Mouse (Mus musculus) forebrain, embryonic 16.5 days (tissue): ENCODE results near the gene Homer2. TPM values are rescaled to one million over a fixed set of nuclear protein-coding genes. Genes with fewer than 3 reads are reported as not detected.

Source experiments
- ATAC-seq: fragments of 200-750 bp; cut with Nextera tagmentation; 2 replicates; pipeline ENCODE4 v1.8.0; 2017; ENCODE audit warnings: mild to moderate bottlenecking, moderate library complexity
- H3K27ac ChIP-seq: fragments of 300-500 bp; sonication (generic); 2 replicates; pipeline ENCODE4 v1.5.1; 2014; ENCODE audit warnings: low read length, control low read depth
- H3K27me3 ChIP-seq: fragments of 300-500 bp; sonication (generic); replicated peaks from 2 replicates; pipeline ENCODE4 v1.6.1; 2014; ENCODE audit warnings: low read length; ENCODE audit not compliant: control insufficient read depth, insufficient read depth
- H3K36me3 ChIP-seq: fragments of 300-500 bp; sonication (generic); 2 replicates; pipeline ENCODE4 v1.6.1; 2014; ENCODE audit not compliant: control insufficient read depth, insufficient read depth
- H3K4me1 ChIP-seq: fragments of 300-500 bp; sonication (generic); replicated peaks from 2 replicates; pipeline ENCODE4 v1.6.1; 2014; ENCODE audit warnings: low read length; ENCODE audit not compliant: control insufficient read depth, insufficient read depth
- H3K4me2 ChIP-seq: fragments of 300-500 bp; sonication (generic); 2 replicates; pipeline ENCODE4 v1.6.1; 2014; ENCODE audit warnings: mild to moderate bottlenecking, low read length, control low read depth
- H3K4me3 ChIP-seq: fragments of 300-500 bp; sonication (generic); replicated peaks from 2 replicates; pipeline ENCODE4 v1.5.1; 2014; ENCODE audit warnings: mild to moderate bottlenecking, low read length, control low read depth
- H3K9ac ChIP-seq: fragments of 300-500 bp; sonication (generic); replicated peaks from 2 replicates; pipeline ENCODE4 v1.6.1; 2014; ENCODE audit warnings: low read depth, low read length, control low read depth
- H3K9me3 ChIP-seq: fragments of 300-500 bp; sonication (generic); 2 replicates; pipeline ENCODE4 v1.6.1; 2016; ENCODE audit warnings: low read length; ENCODE audit not compliant: control insufficient read depth
- WGBS: fragments of 180-500 bp; shearing (Covaris S2); extraction: QIAGEN DNeasy Blood & Tissue Kit; methylation state at CpG from one replicate; pipeline ENCODE4 v1.1.7; 2014; 5-methylcytosine and 5-hydroxymethylcytosine counted together
- polyA plus RNA-seq: library from polyadenylated mRNA; unstranded; fragments of >200 nt; fragmentation: Nextera tagmentation; extraction: Ambion mirVana; gene quantifications from 2 replicates; pipeline ENCODE4 v1.2.1, GENCODE M21; 2015

Homer2 gene
- polyA plus RNA-seq, 1 experiment from 2014 or later, result 19.1 TPM

DNA sequence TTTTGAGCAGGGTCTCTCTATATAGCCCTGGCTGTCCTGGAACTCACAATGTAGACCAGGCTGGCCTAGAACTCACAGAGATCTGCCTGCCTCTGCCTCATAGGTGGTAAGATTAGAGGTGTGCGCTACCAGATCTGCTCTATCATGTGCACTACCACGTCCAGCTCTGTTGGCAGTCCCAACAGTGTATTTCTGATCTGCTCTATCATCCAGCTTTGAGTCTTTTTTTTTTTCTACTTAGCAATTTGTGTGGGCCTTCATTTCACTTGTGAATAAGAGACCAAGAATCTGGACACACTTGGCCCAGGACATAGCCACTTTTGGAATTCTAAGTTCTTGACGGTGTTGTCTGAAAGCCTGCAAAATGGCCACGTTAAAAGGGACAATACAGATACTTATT is 150.5 kb downstream of the Homer2 start:
- no peak overlapping the region for H3K4me2 ChIP-seq
- no peak overlapping the region for H3K4me3 ChIP-seq
- H3K9ac ChIP-seq, result no peak overlapping the region
- H3K27ac ChIP-seq, result no peak overlapping the region
- no peak for ATAC-seq
- peaks cover 6% of the 10 kb centered on the region for H3K4me1 ChIP-seq
- no peaks in the 10 kb centered on the region for H3K36me3 ChIP-seq
- no peaks in the 10 kb centered on the region for H3K27me3 ChIP-seq
- WGBS, result 82% methylated on average over 4 of the region's 4 CpGs
- H3K9me3 ChIP-seq, result no peaks in the 10 kb centered on the region

DNA sequence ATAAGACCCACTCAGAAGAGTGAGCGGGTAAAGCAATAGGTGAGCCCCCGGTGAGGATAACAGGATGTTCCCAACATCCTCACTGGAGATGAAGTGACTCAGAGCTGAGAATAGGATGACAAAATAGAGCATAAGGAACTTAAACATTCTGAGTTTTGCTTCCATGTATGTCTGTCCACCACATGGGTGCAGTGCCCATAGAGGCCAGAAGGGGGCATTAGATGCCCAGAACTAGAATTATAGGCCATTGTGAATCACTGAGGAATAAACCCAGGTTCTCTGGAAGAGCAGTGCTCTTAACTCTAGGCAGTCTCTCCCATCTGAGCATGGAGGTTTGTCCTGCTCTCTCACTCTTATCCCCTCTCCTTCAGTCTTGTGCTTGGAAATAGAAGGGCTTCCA is 153.0 kb downstream of the Homer2 start:
- WGBS, result 86% methylated on average over 2 of the region's 2 CpGs
- H3K4me1 ChIP-seq, result no peaks in the 10 kb centered on the region
- H3K4me2 ChIP-seq, result no peak overlapping the region
- H3K4me3 ChIP-seq, result no peak overlapping the region
- no peaks in the 10 kb centered on the region for H3K36me3 ChIP-seq
- H3K27me3 ChIP-seq, result no peaks in the 10 kb centered on the region
- ATAC-seq, result no peak
- no peaks in the 10 kb centered on the region for H3K9me3 ChIP-seq
- H3K9ac ChIP-seq, result no peak overlapping the region
- H3K27ac ChIP-seq, result no peak overlapping the region

DNA sequence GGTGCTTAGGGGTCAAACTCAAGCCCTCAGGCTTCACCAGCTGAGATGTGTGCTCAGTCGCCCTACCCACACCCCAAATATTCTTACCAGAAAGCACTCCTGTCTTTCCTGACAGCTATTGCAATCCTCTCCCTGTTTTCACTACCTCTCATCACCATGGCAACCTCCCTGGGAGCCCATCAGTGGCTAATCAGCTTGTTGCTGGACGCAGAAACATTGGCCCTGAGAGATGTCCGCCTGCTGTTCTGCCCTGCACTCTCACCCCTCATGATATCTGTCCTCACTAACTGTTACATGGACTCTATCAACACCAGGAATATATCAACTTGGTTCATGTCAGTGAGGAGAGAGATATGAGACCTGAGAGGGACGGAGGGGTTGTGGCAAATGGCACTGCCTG is 153.7 kb downstream of the Homer2 start:
- no peaks in the 10 kb centered on the region for H3K4me1 ChIP-seq
- H3K27ac ChIP-seq, result no peak overlapping the region
- H3K4me2 ChIP-seq, result no peak overlapping the region
- H3K9me3 ChIP-seq, result no peaks in the 10 kb centered on the region
- H3K4me3 ChIP-seq, result no peak overlapping the region
- no peaks in the 10 kb centered on the region for H3K27me3 ChIP-seq
- WGBS, result 49% methylated on average over 4 of the region's 4 CpGs
- no peak for ATAC-seq
- no peak overlapping the region for H3K9ac ChIP-seq
- no peaks in the 10 kb centered on the region for H3K36me3 ChIP-seq

Other genes with a start within 250 kb of the Homer2 start
- gene Ap3b2, start 213.6 kb downstream of the Homer2 start, polyA plus RNA-seq, result 133 and 142 TPM in 2 replicates
- not detected in 2 replicates for gene BC048679, start 209.2 kb downstream of the Homer2 start, polyA plus RNA-seq
- gene Fsd2, start 140.6 kb downstream of the Homer2 start, polyA plus RNA-seq, result 0.25 and 0.46 TPM in 2 replicates
- gene Whamm, start 136.3 kb downstream of the Homer2 start, polyA plus RNA-seq, result 3.6 and 6.0 TPM in 2 replicates
- 164 and 176 TPM in 2 replicates for gene Ramac, start 55.4 kb upstream of the Homer2 start, polyA plus RNA-seq
- 49.4 and 51.0 TPM in 2 replicates for gene 3110040N11Rik, start 82.0 kb upstream of the Homer2 start, polyA plus RNA-seq
- 99.0 and 109 TPM in 2 replicates for gene Btbd1, start 121.9 kb upstream of the Homer2 start, polyA plus RNA-seq
- not detected in 2 replicates for gene Gm10160, start 148.3 kb upstream of the Homer2 start, polyA plus RNA-seq
- gene Tm6sf1, start 151.5 kb upstream of the Homer2 start, polyA plus RNA-seq, result 8.3 and 8.5 TPM in 2 replicates
- gene Hdgfl3, start 226.9 kb upstream of the Homer2 start, polyA plus RNA-seq, result 51.8 and 54.4 TPM in 2 replicates